Mouse (Mus musculus) limb, embryonic 11.5 days (tissue): ENCODE data around the gene Cyp2r1. TPM values are rescaled to one million over a fixed set of nuclear protein-coding genes. Genes with fewer than 3 reads are reported as not detected.

ENCODE experiments used
- ATAC-seq: fragments of 200-750 bp; cut with Nextera tagmentation; 2 replicates; pipeline ENCODE4 v1.8.0; 2017; ENCODE audit warnings: low read depth; ENCODE audit not compliant: insufficient number of reproducible peaks, low FRiP score, low TSS enrichment
- DNase-seq: peaks from one replicate; pipeline ENCODE4 v3.0.0-alpha.2; 2015; ENCODE audit warnings: low spot score
- H3K27ac ChIP-seq: fragments of 300-500 bp; sonication (generic); replicated peaks from 2 replicates; pipeline ENCODE4 v1.5.1; 2014; ENCODE audit warnings: low read depth, mild to moderate bottlenecking, low read length
- H3K27me3 ChIP-seq: fragments of 300-500 bp; sonication (generic); 2 replicates; pipeline ENCODE4 v1.6.1; 2014; ENCODE audit warnings: mild to moderate bottlenecking, low read length, mixed read lengths; ENCODE audit not compliant: control insufficient read depth, insufficient read depth
- H3K36me3 ChIP-seq: fragments of 300-500 bp; sonication (generic); 2 replicates; pipeline ENCODE4 v1.6.1; 2014; ENCODE audit warnings: mild to moderate bottlenecking, low read length, moderate library complexity, mixed read lengths; ENCODE audit not compliant: control insufficient read depth, insufficient read depth
- H3K4me1 ChIP-seq: fragments of 300-500 bp; sonication (generic); 2 replicates; pipeline ENCODE4 v1.6.1; 2014; ENCODE audit warnings: low read length, mixed read lengths; ENCODE audit not compliant: control insufficient read depth, insufficient read depth
- H3K4me2 ChIP-seq: fragments of 300-500 bp; sonication (generic); 2 replicates; pipeline ENCODE4 v1.6.1; 2014; ENCODE audit warnings: low read depth, mild to moderate bottlenecking, moderate library complexity; ENCODE audit not compliant: severe bottlenecking
- H3K4me3 ChIP-seq: fragments of 300-500 bp; sonication (generic); 2 replicates; pipeline ENCODE4 v1.5.1; 2014; ENCODE audit warnings: low read depth, low read length
- H3K9ac ChIP-seq: fragments of 300-500 bp; sonication (generic); 2 replicates; pipeline ENCODE4 v1.6.1; 2014; ENCODE audit warnings: mild to moderate bottlenecking, low read length
- H3K9me3 ChIP-seq: fragments of 300-500 bp; sonication (generic); 2 replicates; pipeline ENCODE4 v1.6.1; 2016; ENCODE audit warnings: low read length; ENCODE audit not compliant: control insufficient read depth
- WGBS: fragments of 180-500 bp; shearing (Covaris S2); extraction: QIAGEN DNeasy Blood & Tissue Kit; methylation state at CpG from one replicate; pipeline ENCODE4 v1.1.7; 2014; 5-methylcytosine and 5-hydroxymethylcytosine counted together
- polyA plus RNA-seq: library from polyadenylated mRNA; unstranded; fragments of >200 nt; fragmentation: Nextera tagmentation; extraction: Ambion mirVana; gene quantifications from 2 replicates; pipeline ENCODE4 v1.2.1, GENCODE M21; 2014

The Cyp2r1 gene
- polyA plus RNA-seq, 1 experiment from 2014 or later = 1.4 TPM

DNA sequence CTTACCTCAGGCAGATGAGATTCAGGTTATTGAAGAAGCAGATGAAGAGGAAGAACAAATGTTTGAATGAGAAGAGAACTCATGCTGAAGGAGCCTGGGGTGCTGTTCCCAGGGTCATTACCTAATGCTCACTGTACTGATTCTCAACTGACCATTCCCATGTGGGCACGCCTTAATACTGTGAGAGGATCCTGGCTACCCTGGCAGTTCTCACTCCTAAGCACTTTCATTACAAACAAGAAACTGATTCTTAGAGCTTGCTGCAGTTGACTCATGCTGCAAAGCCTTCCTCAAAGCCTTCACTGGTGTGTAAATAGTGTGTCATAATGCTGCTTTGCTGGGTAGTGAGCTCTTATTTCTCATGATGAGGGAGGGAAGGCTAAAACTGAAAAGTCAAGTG lies 26.6 kb downstream of the Cyp2r1 start:
- Histone ChIP-seq H3K9me3 (no peaks in the 10 kb centered on the region), H3K4me1 (no peaks in the 10 kb centered on the region), H3K36me3 (0 out of 2 replicates have a peak, but pooled peaks cover 2% of the 10 kb centered on the region), H3K4me3 (no peak overlapping the region), H3K9ac (no peak overlapping the region), H3K27ac (no peak overlapping the region), H3K27me3 (no peaks in the 10 kb centered on the region), H3K4me2 (no peak overlapping the region)
- no peak for DNase-seq
- WGBS = 90% methylated on average over 1 of the region's 1 CpGs
- ATAC-seq = no peak

DNA sequence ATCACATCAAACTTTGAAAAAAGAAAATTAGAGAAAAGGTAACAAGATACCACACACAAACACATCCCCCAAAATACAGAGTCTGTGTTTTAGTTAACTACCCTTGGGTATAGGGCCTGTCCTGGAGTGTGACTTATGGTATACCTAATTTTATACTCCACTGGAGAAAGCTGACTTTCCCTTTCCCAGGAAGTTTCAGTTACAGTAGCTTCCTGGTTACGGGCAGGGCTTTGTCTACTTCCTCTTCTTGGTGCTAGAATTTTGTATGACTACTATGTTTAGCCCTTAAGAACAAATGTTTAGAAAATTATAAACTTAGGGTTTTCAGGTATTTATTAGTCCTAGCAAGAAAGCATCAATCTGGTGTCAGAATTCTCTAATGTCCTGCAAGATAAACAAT lies 36.5 kb downstream of the Cyp2r1 start:
- 82% methylated on average over 1 of the region's 1 CpGs for WGBS
- H3K9me3 ChIP-seq = no peaks in the 10 kb centered on the region
- no peak overlapping the region for H3K4me2 ChIP-seq
- H3K36me3 ChIP-seq = no peaks in the 10 kb centered on the region
- H3K27me3 ChIP-seq = no peaks in the 10 kb centered on the region
- no peak overlapping the region for H3K27ac ChIP-seq
- no peak for DNase-seq
- H3K4me3 ChIP-seq = no peak overlapping the region
- H3K4me1 ChIP-seq = no peaks in the 10 kb centered on the region
- H3K9ac ChIP-seq = no peak overlapping the region
- no peak for ATAC-seq

DNA sequence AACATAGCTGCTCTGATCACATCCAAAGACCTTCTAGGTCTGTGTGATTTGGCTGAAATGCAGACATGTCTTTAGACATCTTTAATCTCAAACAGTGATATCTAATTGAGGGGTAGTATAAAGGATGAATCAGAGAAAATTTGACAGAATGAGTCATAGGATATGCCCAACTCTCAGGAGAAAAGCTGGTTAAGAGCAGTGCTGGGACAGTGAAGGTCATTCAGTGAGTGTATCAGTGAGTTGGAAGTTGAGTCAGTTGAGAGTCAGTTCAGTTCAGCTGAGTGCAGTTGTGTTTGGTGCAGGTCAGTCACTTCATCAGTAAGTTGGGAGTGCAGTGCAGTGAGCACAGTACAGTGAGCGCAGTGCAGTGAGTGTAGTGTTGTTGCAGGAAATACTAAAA lies 42.6 kb downstream of the Cyp2r1 start:
- H3K4me2 ChIP-seq = no peak overlapping the region
- 100% methylated on average over 1 of the region's 1 CpGs for WGBS
- no peaks in the 10 kb centered on the region for H3K27me3 ChIP-seq
- H3K4me1 ChIP-seq = no peaks in the 10 kb centered on the region
- ATAC-seq (no peak), DNase-seq (no peak)
- H3K9me3 ChIP-seq = no peaks in the 10 kb centered on the region
- no peak overlapping the region for H3K27ac ChIP-seq
- H3K9ac ChIP-seq = no peak overlapping the region
- H3K36me3 ChIP-seq = no peaks in the 10 kb centered on the region
- no peak overlapping the region for H3K4me3 ChIP-seq

DNA sequence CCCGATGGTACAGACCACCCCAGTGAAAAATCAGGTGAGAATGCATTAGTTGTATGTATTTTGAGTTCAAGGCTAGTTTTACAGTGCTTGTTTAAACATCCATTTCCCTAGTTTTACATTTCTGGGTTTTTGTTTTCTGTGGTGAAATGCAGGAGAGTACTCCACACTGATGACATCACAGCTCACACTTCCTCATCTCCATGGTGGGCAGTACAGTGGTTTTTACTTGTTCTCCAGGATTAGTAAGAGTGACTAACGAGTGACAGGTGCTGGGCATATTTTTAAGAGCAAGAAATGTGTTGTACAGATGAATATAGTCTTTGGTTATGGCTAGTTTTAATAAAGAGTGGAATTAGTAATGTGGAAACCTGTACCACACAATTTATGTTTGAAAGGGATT lies 53.9 kb downstream of the Cyp2r1 start:
- no peaks in the 10 kb centered on the region for H3K27me3 ChIP-seq
- ATAC-seq (no peak), DNase-seq (no peak)
- H3K9me3 ChIP-seq = no peaks in the 10 kb centered on the region
- H3K4me3 ChIP-seq = no peak overlapping the region
- no peak overlapping the region for H3K27ac ChIP-seq
- 90% methylated on average over 2 of the region's 2 CpGs for WGBS
- H3K9ac ChIP-seq = no peak overlapping the region
- no peak overlapping the region for H3K4me2 ChIP-seq
- H3K36me3 ChIP-seq = no peaks in the 10 kb centered on the region
- H3K4me1 ChIP-seq = no peaks in the 10 kb centered on the region

Other genes starting within 250 kb of the Cyp2r1 start
- gene Pde3b, start 147.7 kb downstream of the Cyp2r1 start, polyA plus RNA-seq = 9.5 and 11.3 TPM in 2 replicates
- 0.37 TPM in 2 replicates for gene Calca, start 73.4 kb upstream of the Cyp2r1 start, polyA plus RNA-seq
- gene Calcb, start 155.7 kb upstream of the Cyp2r1 start, polyA plus RNA-seq = not detected in 2 replicates
- gene Insc, start 180.7 kb upstream of the Cyp2r1 start, polyA plus RNA-seq = 0.81 and 1.2 TPM in 2 replicates